Mouse (Mus musculus) gastrocnemius, postnatal 14 days (tissue): ENCODE results near the gene Dcps. TPM values are rescaled to one million over a fixed set of nuclear protein-coding genes. Genes with fewer than 3 reads are reported as not detected.
A peak's percentile ranks its signal among the peaks of the same experiment; 100 is the strongest.
"Not testable (repeated sequence)": the region's sequence is repeated elsewhere in the genome, so short reads cannot be mapped to it uniquely, and the experiment has no call there.

Experiments
- DNase-seq: peaks from one replicate; pipeline ENCODE4 v3.0.0; 2021; ENCODE audit warnings: mixed read lengths
- intact Hi-C: fragments of 180-260 bp; cut with DNase I; formaldehyde crosslinking; loops from one replicate; pipeline ENCODE4 v1.15.1; 2025; ENCODE audit warnings: low total_unique reads
- total RNA-seq, 2 experiments: library from RNA; stranded (reverse); gene quantifications; 2 replicates each; pipeline ENCODE4 v1.2.3; 2021

Gene Dcps
- total RNA-seq, 2 experiments from 2014 or later, result 5.8 to 7.4 TPM

DNA sequence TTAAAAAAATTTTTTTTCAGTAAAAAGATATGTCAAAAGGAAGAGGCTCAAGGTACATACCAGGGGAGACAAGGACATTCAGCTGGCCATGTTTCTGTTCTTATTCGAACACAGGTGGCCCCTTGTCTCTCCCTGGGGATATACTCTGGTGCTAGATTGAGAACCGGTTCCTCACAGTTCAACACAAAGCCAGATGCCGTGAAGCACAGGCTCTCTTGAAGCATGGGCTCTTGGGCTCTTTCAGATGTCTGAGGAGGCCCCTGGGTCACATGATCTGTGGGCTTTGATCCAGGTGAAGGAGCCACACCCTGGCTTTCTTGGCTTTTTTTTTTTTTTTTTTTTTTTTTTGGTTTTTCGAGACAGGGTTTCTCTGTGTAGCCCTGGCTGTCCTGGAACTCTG lies 10.6 kb upstream of the Dcps start:
- intact Hi-C loops, result loop anchor here (10.0 kb wide), 1 partner anchor 78 kb away; the partner anchor contains the start of genes Fam118b and Rpusd4
- DNase-seq, result no peak

GRCm38 (mm10) chr9:35183359-35183758 lies 7.5 kb upstream of the Dcps start:
- intact Hi-C loops, result loop anchor here (10.0 kb wide), 1 partner anchor 81 kb away; the partner anchor contains the start of genes Fam118b and Rpusd4
- no peak for DNase-seq

DNA sequence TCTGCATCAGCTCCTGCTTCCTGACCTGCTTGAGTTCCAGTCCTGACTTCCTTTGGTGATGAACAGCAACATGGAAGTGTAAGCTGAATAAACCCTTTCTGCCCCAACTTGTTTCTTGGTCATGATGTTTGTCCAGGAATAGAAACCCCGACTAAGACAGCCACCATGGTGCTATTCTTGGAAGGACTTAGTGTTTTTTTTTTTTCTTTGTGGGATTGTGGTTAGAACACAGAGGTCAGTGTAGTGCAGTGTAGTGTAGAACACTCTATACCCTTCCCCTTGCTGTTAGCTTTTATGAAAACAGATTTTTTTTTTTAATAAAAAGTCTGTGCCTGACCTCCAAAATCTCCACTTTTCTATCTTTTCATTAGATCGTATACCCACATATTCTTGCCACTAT lies 7.0 kb upstream of the Dcps start:
- intact Hi-C loops, result loop anchor here (10.0 kb wide), 1 partner anchor 82 kb away; the partner anchor contains the start of genes Fam118b and Rpusd4
- no peak for DNase-seq

GRCm38 (mm10) chr9:35176124-35176659 lies 331 bp upstream of the Dcps start:
- no peak for DNase-seq
- intact Hi-C loops, result no loop called here

DNA sequence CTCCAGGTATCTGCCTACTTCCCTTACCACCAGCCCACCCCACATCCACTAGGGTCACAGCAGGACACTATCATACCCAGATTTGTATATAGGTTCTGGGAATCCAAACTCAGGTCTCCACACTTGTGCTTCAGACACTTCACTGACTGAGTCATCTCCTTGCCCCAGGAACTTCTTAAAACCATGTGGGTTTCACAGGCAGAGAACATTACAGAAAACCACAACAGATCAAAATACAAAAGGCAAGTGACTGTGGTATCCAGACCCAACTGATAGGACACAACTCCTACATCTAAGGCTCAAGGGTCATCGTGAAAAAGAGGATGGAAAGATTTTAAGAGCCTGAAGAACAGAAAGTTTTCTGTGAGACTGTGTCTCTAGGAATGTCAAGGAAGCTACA lies 2.5 kb downstream of the Dcps start:
- intact Hi-C loops, result no loop called here
- no peak for DNase-seq

- no peak for DNase-seq
- intact Hi-C loops, result no loop called here
These were observed 5.8 kb downstream of the Dcps start for GRCm38 (mm10) chr9:35170071-35170470.

DNA sequence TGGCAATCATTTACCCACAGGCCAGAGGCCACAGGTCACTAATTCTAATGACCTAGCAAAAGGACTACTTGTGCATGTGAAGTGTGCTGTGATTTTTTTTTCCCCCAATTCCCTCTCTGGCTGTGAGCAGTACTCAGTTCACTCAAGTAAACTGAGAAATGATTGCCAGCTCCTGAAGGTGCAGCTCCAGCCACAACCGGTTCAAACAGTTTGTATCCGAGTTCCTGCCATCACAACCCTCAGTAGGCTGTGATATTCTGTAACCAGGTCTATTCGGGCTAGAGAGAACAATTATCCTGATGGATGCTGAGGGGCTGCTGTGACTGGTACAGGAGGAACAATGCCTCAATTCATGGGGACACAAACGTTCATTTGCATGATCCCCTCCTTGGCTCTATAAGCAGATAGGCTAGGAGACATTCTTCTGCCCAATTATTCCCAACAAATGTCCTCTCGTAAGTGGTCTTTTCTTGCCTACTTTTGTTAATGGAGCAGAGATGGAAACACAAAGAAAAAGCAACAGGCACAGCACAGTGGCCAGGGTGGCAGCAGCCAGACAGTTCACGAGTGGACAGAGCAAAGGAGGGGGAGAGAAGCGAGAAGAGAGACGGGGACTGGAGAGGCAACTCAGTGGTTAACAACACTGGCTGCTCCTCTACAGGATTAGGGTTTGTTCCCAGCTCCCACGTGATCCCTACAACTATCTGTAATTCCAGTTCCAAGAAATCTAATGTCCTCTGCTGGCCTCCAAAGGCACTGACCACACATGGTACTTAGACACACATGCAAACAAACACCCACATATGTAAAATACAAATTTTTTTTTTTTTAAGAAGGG lies 8.8 kb downstream of the Dcps start:
- intact Hi-C loops, result loop anchor here (5.0 kb wide), 1 partner anchor 135 kb away; no protein-coding TSS in a partner anchor
- no peak for DNase-seq

DNA sequence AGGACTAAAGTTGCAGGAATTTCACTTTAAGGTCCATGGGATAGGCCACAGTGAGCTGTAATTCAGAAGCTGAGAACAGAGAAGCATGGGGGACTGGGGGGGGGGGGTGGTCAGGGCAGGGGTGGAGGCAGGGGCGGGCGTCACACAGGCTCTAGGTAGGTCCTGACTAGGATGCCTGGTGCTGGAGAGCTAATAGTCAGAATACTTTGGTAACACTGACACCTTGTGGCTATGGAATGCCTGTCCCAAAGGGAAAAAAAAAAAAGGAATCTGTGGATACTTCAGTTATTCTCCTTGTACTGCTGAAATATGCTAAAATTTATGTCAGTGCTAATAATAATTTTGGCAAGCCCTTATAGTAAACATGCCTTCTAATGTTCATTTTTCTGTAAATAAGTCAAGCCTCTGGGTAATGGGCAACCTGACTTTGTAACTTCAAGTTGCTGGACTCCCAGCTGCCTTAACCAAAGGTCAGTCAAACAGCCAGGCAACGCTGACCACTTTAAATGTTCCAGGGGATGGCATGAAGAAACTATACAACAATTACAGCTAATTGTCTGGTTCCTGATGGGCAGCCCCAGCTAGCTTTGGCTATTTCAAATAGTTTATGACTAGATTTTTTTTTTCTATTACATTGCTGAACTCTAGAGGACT lies 9.6 kb downstream of the Dcps start:
- intact Hi-C loops, result loop anchor here (5.0 kb wide), 1 partner anchor 134 kb away; no protein-coding TSS in a partner anchor
- no peak for DNase-seq

GRCm38 (mm10) chr9:35164142-35164874 lies 11.6 kb downstream of the Dcps start:
- intact Hi-C loops, result loop anchor here (5.0 kb wide), 1 partner anchor 182 kb away; no protein-coding TSS in a partner anchor
- DNase-seq, result no peak

DNA sequence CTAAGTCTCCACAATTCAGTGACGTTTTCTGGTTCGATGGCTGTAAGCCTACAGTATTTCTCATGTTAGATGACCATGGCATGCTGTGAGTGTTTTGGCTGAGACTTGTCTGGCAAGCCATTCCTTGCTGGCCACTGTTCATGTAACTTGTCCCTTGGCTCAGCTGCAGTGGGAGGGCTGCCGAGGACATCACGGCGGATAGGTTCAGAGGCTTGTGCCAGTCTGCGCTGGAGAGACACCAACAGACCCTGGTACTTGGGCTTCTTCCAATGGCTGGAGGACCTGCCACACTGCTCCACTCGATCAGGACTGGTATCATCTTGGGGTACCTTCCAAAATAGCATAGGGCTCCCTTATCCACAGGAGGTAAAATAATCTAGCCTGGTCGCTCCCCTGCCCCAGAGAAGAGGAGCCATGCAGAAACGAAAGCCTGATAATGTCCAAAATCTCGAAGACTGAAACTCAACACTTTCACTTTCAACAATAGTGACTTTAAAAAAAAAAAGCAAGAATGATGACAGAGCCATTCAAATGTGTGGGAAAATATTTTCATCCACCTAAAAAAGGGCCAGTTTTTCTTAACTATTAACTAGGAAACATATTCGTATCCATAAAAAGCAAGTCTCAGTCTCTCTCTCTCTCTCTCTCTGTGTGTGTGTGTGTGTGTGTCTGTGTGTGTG lies 12.7 kb downstream of the Dcps start:
- DNase-seq, result peak; percentile 73
- intact Hi-C loops, result loop anchor here (5.0 kb wide), 1 partner anchor 181 kb away; no protein-coding TSS in a partner anchor

GRCm38 (mm10) chr9:35161721-35162120 lies 14.1 kb downstream of the Dcps start:
- DNase-seq, result no peak
- intact Hi-C loops, result loop anchor here (5.0 kb wide), 1 partner anchor 179 kb away; no protein-coding TSS in a partner anchor

DNA sequence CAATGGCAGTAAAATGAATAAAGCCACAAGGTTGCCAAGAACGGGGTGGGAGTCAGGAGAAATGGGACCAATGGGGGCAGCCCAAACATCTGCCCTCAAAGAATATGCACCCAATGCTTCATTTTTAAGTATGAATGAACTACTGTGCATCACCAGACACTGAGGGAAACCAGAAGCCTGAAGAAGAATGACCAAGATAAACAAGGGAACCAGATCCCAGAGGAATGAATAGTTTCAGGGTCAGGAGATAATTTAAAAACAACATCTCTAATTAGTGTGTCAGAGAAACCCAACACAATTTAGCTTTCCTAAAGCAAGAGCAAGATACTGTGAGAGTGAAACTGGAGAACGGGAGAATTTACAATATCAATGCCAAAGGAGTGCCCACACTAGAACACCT lies 15.2 kb downstream of the Dcps start:
- intact Hi-C loops, result loop anchor here (5.0 kb wide), 1 partner anchor 178 kb away; no protein-coding TSS in a partner anchor
- no peak for DNase-seq

DNA sequence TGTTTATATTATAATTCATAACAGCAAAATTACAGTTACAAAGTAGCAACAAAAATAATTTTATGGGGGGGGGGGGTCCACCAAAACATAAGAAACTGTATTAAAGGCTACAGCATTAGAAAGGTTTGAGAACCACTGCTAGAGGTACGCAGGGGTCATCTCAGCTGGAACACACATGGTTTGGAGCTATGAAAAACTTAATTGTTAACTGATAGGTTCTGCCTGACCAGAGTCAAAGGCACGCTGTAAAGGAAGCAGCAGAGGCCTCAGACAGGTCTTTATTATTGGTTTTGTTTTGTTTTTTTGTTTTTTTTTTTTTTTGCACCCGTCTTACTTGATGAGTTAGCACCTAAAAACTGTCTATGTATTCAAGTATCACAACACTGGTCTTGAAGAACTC lies 17.4 kb downstream of the Dcps start:
- no peak for DNase-seq
- intact Hi-C loops, result no loop called here

- intact Hi-C loops, result no loop called here
- DNase-seq, result no peak
These were observed 19.0 kb downstream of the Dcps start for GRCm38 (mm10) chr9:35156862-35157261.

- DNase-seq, result peak; percentile 69
- intact Hi-C loops, result no loop called here
These were observed 19.7 kb downstream of the Dcps start for GRCm38 (mm10) chr9:35156002-35156710.

GRCm38 (mm10) chr9:35152923-35153322 lies 22.9 kb downstream of the Dcps start:
- no peak for DNase-seq
- intact Hi-C loops, result no loop called here

DNA sequence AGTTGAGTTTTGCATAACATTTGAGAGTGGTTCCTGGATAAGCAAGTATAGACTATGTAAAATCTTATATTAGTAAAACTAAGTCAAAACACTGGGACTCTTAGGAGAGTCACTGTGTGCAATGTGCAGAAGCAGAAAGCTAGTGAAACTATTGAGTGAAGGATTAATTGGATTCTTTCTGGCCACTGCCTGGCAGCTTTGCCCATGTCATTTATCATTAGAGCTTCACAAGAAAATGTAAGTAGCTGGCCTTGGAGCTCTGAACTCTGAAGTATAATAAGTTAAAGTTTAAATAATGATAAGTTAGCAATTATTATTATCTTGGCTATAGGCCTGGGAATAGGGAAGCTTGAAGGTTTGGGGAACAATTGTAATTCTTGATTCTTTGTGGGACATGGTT lies 27.0 kb downstream of the Dcps start:
- intact Hi-C loops, DNase-seq: not testable (repeated sequence)

GRCm38 (mm10) chr9:35147261-35147660 lies 28.6 kb downstream of the Dcps start:
- DNase-seq, intact Hi-C loops: not testable (repeated sequence)
